Mouse (Mus musculus) megakaryocyte, embryonic 14.5 days (primary cell): ENCODE measurements around the gene Art5. TPM values are rescaled to one million over a fixed set of nuclear protein-coding genes. Genes with fewer than 3 reads are reported as not detected.
A peak's percentile ranks its signal among the peaks of the same experiment; 100 is the strongest.

ENCODE experiments used
- H3K27me3 ChIP-seq: replicated peaks from 2 replicates; pipeline ENCODE3; 2012; ENCODE audit warnings: inconsistent platforms
- H3K36me3 ChIP-seq: replicated peaks from 2 replicates; pipeline ENCODE3; 2012; ENCODE audit warnings: low read length, inconsistent platforms, mixed read lengths
- H3K4me1 ChIP-seq: 2 replicates; pipeline ENCODE4 v1.6.1; 2012; ENCODE audit warnings: inconsistent platforms
- H3K4me3 ChIP-seq: replicated peaks from 2 replicates; pipeline ENCODE3; 2012; ENCODE audit warnings: moderate library complexity, mild to moderate bottlenecking, inconsistent platforms
- H3K9me3 ChIP-seq: 2 replicates; pipeline ENCODE4 v1.6.1; 2012; ENCODE audit warnings: inconsistent platforms
- FLI1 ChIP-seq: IDR thresholded peaks from 2 replicates; pipeline ENCODE4 v1.6.1; 2012; ENCODE audit warnings: low read length, inconsistent platforms, mixed read lengths
- GATA1 ChIP-seq: IDR thresholded peaks from 3 replicates; pipeline ENCODE4 v1.6.1; 2012; ENCODE audit warnings: mixed read lengths, low read length, inconsistent platforms, borderline replicate concordance
- polyA plus RNA-seq: library from polyadenylated mRNA; stranded (reverse); fragments of >175 nt; gene quantifications from 2 replicates; pipeline ENCODE4 v1.2.3, GENCODE M21; 2012; ENCODE audit warnings: low replicate concordance; ENCODE audit not compliant: insufficient read depth

Art5 gene
- polyA plus RNA-seq, 1 experiment = not detected

GRCm38 (mm10) chr7:102082816-102083215 is 26.5 kb downstream of the Art5 start, which contains the start of gene Trpc2:
Trpc2 (plus strand) TSS chr7:102083116.
- Histone ChIP-seq H3K36me3 (peaks cover 61% of the 10 kb centered on the region), H3K4me3 (no peak within 1 kb of the TSS), H3K9me3 (no peaks in the 10 kb centered on the region), H3K27me3 (peaks cover 4% of the 10 kb centered on the region), H3K4me1 (no peaks in the 10 kb centered on the region)
- TF ChIP-seq FLI1 (no peak), GATA1 (no peak)

GRCm38 (mm10) chr7:102081784-102082183 is 27.5 kb downstream of the Art5 start:
- Histone ChIP-seq H3K4me1 (0 out of 2 replicates have a peak, but pooled peaks cover 3% of the 10 kb centered on the region), H3K36me3 (peaks cover 71% of the 10 kb centered on the region), H3K27me3 (peaks cover 4% of the 10 kb centered on the region), H3K4me3 (no peak overlapping the region), H3K9me3 (no peaks in the 10 kb centered on the region)
- no peak for TF ChIP-seq FLI1
- no peak for TF ChIP-seq GATA1

GRCm38 (mm10) chr7:102080311-102080710 is 29.0 kb downstream of the Art5 start:
- H3K9me3 ChIP-seq = no peaks in the 10 kb centered on the region
- H3K36me3 ChIP-seq = peaks cover 83% of the 10 kb centered on the region
- H3K4me1 ChIP-seq = 0 out of 2 replicates have a peak, but pooled peaks cover 3% of the 10 kb centered on the region
- no peaks in the 10 kb centered on the region for H3K27me3 ChIP-seq
- TF ChIP-seq FLI1 = no peak
- TF ChIP-seq GATA1 = no peak
- no peak overlapping the region for H3K4me3 ChIP-seq

GRCm38 (mm10) chr7:102078517-102078916 is 30.8 kb downstream of the Art5 start:
- Histone ChIP-seq H3K36me3 (peaks cover 87% of the 10 kb centered on the region), H3K4me3 (no peak overlapping the region), H3K9me3 (no peaks in the 10 kb centered on the region), H3K4me1 (0 out of 2 replicates have a peak, but pooled peaks cover 3% of the 10 kb centered on the region), H3K27me3 (no peaks in the 10 kb centered on the region)
- TF ChIP-seq GATA1 (no peak), FLI1 (no peak)

- 0 out of 2 replicates have a peak, but pooled peaks cover 3% of the 10 kb centered on the region for H3K4me1 ChIP-seq
- no peaks in the 10 kb centered on the region for H3K9me3 ChIP-seq
- peaks cover 87% of the 10 kb centered on the region for H3K36me3 ChIP-seq
- no peak overlapping the region for H3K4me3 ChIP-seq
- H3K27me3 ChIP-seq = no peaks in the 10 kb centered on the region
- no peak for TF ChIP-seq FLI1
- TF ChIP-seq GATA1 = no peak
Observed at GRCm38 (mm10) chr7:102076714-102077296, 32.5 kb downstream of the Art5 start.

GRCm38 (mm10) chr7:102066363-102066762 is 42.9 kb downstream of the Art5 start:
- H3K9me3 ChIP-seq = no peaks in the 10 kb centered on the region
- TF ChIP-seq FLI1 (no peak), GATA1 (no peak)
- H3K36me3 ChIP-seq = peaks cover 16% of the 10 kb centered on the region
- H3K27me3 ChIP-seq = no peaks in the 10 kb centered on the region
- peak overlapping the region; percentile 95 for H3K4me3 ChIP-seq
- H3K4me1 ChIP-seq = peaks cover 31% of the 10 kb centered on the region

GRCm38 (mm10) chr7:102065046-102065891 is 44.0 kb downstream of the Art5 start, which contains the start of the genes Rnf121, Xndc1 and Xntrpc:
Rnf121 (minus strand) TSS chr7:102065469.
Xndc1 (plus strand) TSS chr7:102065511.
Xntrpc (plus strand) TSS chr7:102065713.
- Histone ChIP-seq H3K4me3 (peak within 1 kb of the TSS; percentile 95), H3K36me3 (peaks cover 9% of the 10 kb centered on the region), H3K9me3 (no peaks in the 10 kb centered on the region), H3K27me3 (no peaks in the 10 kb centered on the region), H3K4me1 (peaks cover 33% of the 10 kb centered on the region)
- TF ChIP-seq FLI1 (0 out of 2 replicates have a peak, but pooled peaks have one; percentile 33), GATA1 (no peak)

GRCm38 (mm10) chr7:102064655-102065045 is 44.6 kb downstream of the Art5 start:
- Histone ChIP-seq H3K27me3 (no peaks in the 10 kb centered on the region), H3K36me3 (peaks cover 11% of the 10 kb centered on the region), H3K9me3 (no peaks in the 10 kb centered on the region), H3K4me1 (peaks cover 33% of the 10 kb centered on the region), H3K4me3 (peak overlapping the region; percentile 95)
- TF ChIP-seq FLI1 = no peak
- TF ChIP-seq GATA1 = no peak

GRCm38 (mm10) chr7:102063891-102064290 is 45.4 kb downstream of the Art5 start:
- TF ChIP-seq GATA1 (no peak), FLI1 (no peak)
- H3K36me3 ChIP-seq = peaks cover 15% of the 10 kb centered on the region
- H3K9me3 ChIP-seq = no peaks in the 10 kb centered on the region
- peaks cover 33% of the 10 kb centered on the region for H3K4me1 ChIP-seq
- H3K4me3 ChIP-seq = peak overlapping the region; percentile 95
- no peaks in the 10 kb centered on the region for H3K27me3 ChIP-seq

- no peak for TF ChIP-seq FLI1
- TF ChIP-seq GATA1 = no peak
- Histone ChIP-seq H3K9me3 (no peaks in the 10 kb centered on the region), H3K4me3 (no peak overlapping the region), H3K4me1 (peaks cover 33% of the 10 kb centered on the region), H3K27me3 (no peaks in the 10 kb centered on the region), H3K36me3 (peaks cover 24% of the 10 kb centered on the region)
Observed at GRCm38 (mm10) chr7:102062203-102062602, 47.1 kb downstream of the Art5 start.
